Mouse (Mus musculus) lung, postnatal 0 days (tissue): ENCODE measurements around the gene Rbm19. TPM values are rescaled to one million over a fixed set of nuclear protein-coding genes. Genes with fewer than 3 reads are reported as not detected.

ENCODE experiments used
- ATAC-seq: fragments of 200-750 bp; cut with Nextera tagmentation; 2 replicates; pipeline ENCODE4 v1.8.0; 2017; ENCODE audit warnings: moderate library complexity
- DNase-seq: peaks from one replicate; pipeline ENCODE4 v3.0.0-alpha.2; 2016; ENCODE audit warnings: low spot score
- H3K27ac ChIP-seq: fragments of 300-500 bp; sonication (generic); 2 replicates; pipeline ENCODE4 v1.5.1; 2014; ENCODE audit warnings: antibody characterized with exemption, mild to moderate bottlenecking, low read length, mixed read lengths
- H3K27me3 ChIP-seq: fragments of 300-500 bp; sonication (generic); replicated peaks from 2 replicates; pipeline ENCODE4 v1.6.1; 2014; ENCODE audit warnings: low read length, mixed read lengths; ENCODE audit not compliant: insufficient read depth
- H3K36me3 ChIP-seq: fragments of 300-500 bp; sonication (generic); 2 replicates; pipeline ENCODE4 v1.6.1; 2014; ENCODE audit warnings: low read length, mixed read lengths; ENCODE audit not compliant: insufficient read depth
- H3K4me1 ChIP-seq: fragments of 300-500 bp; sonication (generic); 2 replicates; pipeline ENCODE4 v1.6.1; 2014; ENCODE audit warnings: antibody characterized with exemption, low read depth, low read length, mixed read lengths; ENCODE audit not compliant: insufficient read depth
- H3K4me2 ChIP-seq: fragments of 300-500 bp; sonication (generic); replicated peaks from 2 replicates; pipeline ENCODE4 v1.6.1; 2014; ENCODE audit warnings: low read depth, mild to moderate bottlenecking, low read length, moderate library complexity, mixed read lengths
- H3K4me3 ChIP-seq: fragments of 300-500 bp; sonication (generic); 2 replicates; pipeline ENCODE4 v1.5.1; 2014; ENCODE audit warnings: low read depth, low read length
- H3K9ac ChIP-seq: fragments of 300-500 bp; sonication (generic); replicated peaks from 2 replicates; pipeline ENCODE4 v1.6.1; 2014; ENCODE audit warnings: low read depth, mild to moderate bottlenecking
- H3K9me3 ChIP-seq: fragments of 300-500 bp; sonication (generic); 2 replicates; pipeline ENCODE4 v1.6.1; 2016; ENCODE audit warnings: low read length, mixed read lengths
- CTCF ChIP-seq: IDR thresholded peaks from 2 replicates; pipeline ENCODE4 v1.5.1; 2016; ENCODE audit warnings: antibody characterized with exemption, mild to moderate bottlenecking
- EP300 ChIP-seq: IDR thresholded peaks from 2 replicates; pipeline ENCODE4 v1.6.1; 2016; ENCODE audit warnings: antibody characterized with exemption, mild to moderate bottlenecking, control low read depth
- WGBS: fragments of 180-500 bp; shearing (Covaris S2); extraction: QIAGEN DNeasy Blood & Tissue Kit; methylation state at CpG from one replicate; pipeline ENCODE4 v1.1.7; 2014; 5-methylcytosine and 5-hydroxymethylcytosine counted together
- polyA plus RNA-seq: library from polyadenylated mRNA; unstranded; fragments of >200 nt; fragmentation: Nextera tagmentation; extraction: Ambion mirVana; gene quantifications from 2 replicates; pipeline ENCODE4 v1.2.1, GENCODE M21; 2015

The Rbm19 gene
- polyA plus RNA-seq, 1 experiment from 2014 or later: 6.0 TPM

- 0 out of 2 replicates have a peak, but pooled peaks cover 4% of the 10 kb centered on the region for H3K27me3 ChIP-seq
- no peak overlapping the region for H3K4me2 ChIP-seq
- no peak overlapping the region for H3K9ac ChIP-seq
- 50% methylated on average over 12 of the region's 12 CpGs for WGBS
- DNase-seq: no peak
- no peaks in the 10 kb centered on the region for H3K36me3 ChIP-seq
- no peak overlapping the region for H3K4me3 ChIP-seq
- no peaks in the 10 kb centered on the region for H3K4me1 ChIP-seq
- no peaks in the 10 kb centered on the region for H3K9me3 ChIP-seq
- H3K27ac ChIP-seq: no peak overlapping the region
- TF ChIP-seq CTCF (no peak), EP300 (no peak)
- no peak for ATAC-seq
Measured at GRCm38 (mm10) chr5:120206313-120206943, 90.2 kb downstream of the Rbm19 start.

- Histone ChIP-seq H3K4me3 (no peak overlapping the region), H3K36me3 (no peaks in the 10 kb centered on the region), H3K9me3 (no peaks in the 10 kb centered on the region), H3K4me1 (no peaks in the 10 kb centered on the region), H3K9ac (no peak overlapping the region), H3K27me3 (0 out of 2 replicates have a peak, but pooled peaks cover 4% of the 10 kb centered on the region), H3K4me2 (no peak overlapping the region), H3K27ac (no peak overlapping the region)
- TF ChIP-seq EP300 (no peak), CTCF (no peak)
- DNase-seq (no peak), ATAC-seq (no peak)
- whole genome bisulfite sequencing: 46% methylated on average over 4 of the region's 4 CpGs
Measured at GRCm38 (mm10) chr5:120207492-120207891, 91.2 kb downstream of the Rbm19 start.

GRCm38 (mm10) chr5:120210668-120211067, 94.4 kb downstream of the Rbm19 start:
- Histone ChIP-seq H3K9me3 (no peaks in the 10 kb centered on the region), H3K4me3 (no peak overlapping the region), H3K4me2 (no peak overlapping the region), H3K9ac (no peak overlapping the region), H3K4me1 (no peaks in the 10 kb centered on the region), H3K27ac (no peak overlapping the region), H3K27me3 (0 out of 2 replicates have a peak, but pooled peaks cover 4% of the 10 kb centered on the region), H3K36me3 (no peaks in the 10 kb centered on the region)
- no peak for TF ChIP-seq EP300
- no peak for TF ChIP-seq CTCF
- DNase-seq: no peak
- whole genome bisulfite sequencing: 14% methylated on average over 11 of the region's 11 CpGs
- ATAC-seq: no peak

- Histone ChIP-seq H3K36me3 (no peaks in the 10 kb centered on the region), H3K9me3 (no peaks in the 10 kb centered on the region), H3K4me1 (no peaks in the 10 kb centered on the region), H3K27ac (no peak overlapping the region), H3K9ac (no peak overlapping the region), H3K4me2 (no peak overlapping the region), H3K27me3 (0 out of 2 replicates have a peak, but pooled peaks cover 4% of the 10 kb centered on the region), H3K4me3 (no peak overlapping the region)
- DNase-seq (no peak), ATAC-seq (no peak)
- TF ChIP-seq CTCF (peak; percentile 47), EP300 (no peak)
- 5% methylated on average over 17 of the region's 17 CpGs for WGBS
Measured at GRCm38 (mm10) chr5:120211182-120211581, 94.9 kb downstream of the Rbm19 start.

GRCm38 (mm10) chr5:120214511-120214910, 98.2 kb downstream of the Rbm19 start:
- no peaks in the 10 kb centered on the region for H3K4me1 ChIP-seq
- no peaks in the 10 kb centered on the region for H3K9me3 ChIP-seq
- WGBS: 64% methylated on average over 3 of the region's 3 CpGs
- no peak for DNase-seq
- TF ChIP-seq EP300: no peak
- no peak for TF ChIP-seq CTCF
- H3K27me3 ChIP-seq: 0 out of 2 replicates have a peak, but pooled peaks cover 4% of the 10 kb centered on the region
- no peaks in the 10 kb centered on the region for H3K36me3 ChIP-seq
- H3K4me3 ChIP-seq: no peak overlapping the region
- H3K27ac ChIP-seq: no peak overlapping the region
- no peak overlapping the region for H3K9ac ChIP-seq
- no peak for ATAC-seq
- no peak overlapping the region for H3K4me2 ChIP-seq

GRCm38 (mm10) chr5:120221216-120221615, 105.0 kb downstream of the Rbm19 start:
- no peak for TF ChIP-seq CTCF
- TF ChIP-seq EP300: no peak
- WGBS: 10% methylated on average over 4 of the region's 4 CpGs
- ATAC-seq: no peak

More at GRCm38 (mm10) chr5:120221216-120221615, 105.0 kb downstream of the Rbm19 start:
- no peaks in the 10 kb centered on the region for H3K4me1 ChIP-seq
- no peak for DNase-seq
- no peaks in the 10 kb centered on the region for H3K9me3 ChIP-seq
- H3K27ac ChIP-seq: no peak overlapping the region
- no peak overlapping the region for H3K9ac ChIP-seq
- H3K27me3 ChIP-seq: no peaks in the 10 kb centered on the region
- H3K36me3 ChIP-seq: no peaks in the 10 kb centered on the region
- no peak overlapping the region for H3K4me3 ChIP-seq
- H3K4me2 ChIP-seq: no peak overlapping the region
